Mouse (Mus musculus) mesoderm, embryonic 11.5 days (tissue): ENCODE data around the gene Mup4.
"Not testable (repeated sequence)": the region's sequence is repeated elsewhere in the genome, so short reads cannot be mapped to it uniquely, and the experiment has no call there.

Experiments used
- DNase-seq: peaks from one replicate; pipeline ENCODE4 v3.0.0-alpha.2; 2012; ENCODE audit warnings: low read depth, low spot score

Mup4 gene

DNA sequence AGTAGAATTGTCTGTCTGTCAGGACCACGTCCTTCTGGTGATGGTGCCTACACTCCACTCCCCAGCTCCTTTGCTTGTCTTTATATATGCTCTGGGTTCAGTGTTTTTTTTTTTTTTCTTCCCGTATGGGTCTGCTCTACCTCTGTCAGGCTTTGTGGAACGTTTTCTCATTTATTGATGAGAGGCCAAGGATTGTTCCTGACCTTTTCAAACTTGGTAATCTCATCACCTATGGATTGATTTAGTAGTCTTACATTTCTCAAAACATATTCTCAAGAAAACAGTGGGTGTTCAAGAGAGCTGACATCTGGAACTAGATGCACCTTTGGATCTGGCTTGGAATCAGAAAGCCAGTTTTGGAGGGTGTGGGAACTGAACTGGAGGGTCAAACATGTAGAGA lies at the start of gene Mup4:
Gene Mup4 (minus strand): TSS at position 101 of the 400 bp plus-strand sequence.
- no peak for DNase-seq

DNA sequence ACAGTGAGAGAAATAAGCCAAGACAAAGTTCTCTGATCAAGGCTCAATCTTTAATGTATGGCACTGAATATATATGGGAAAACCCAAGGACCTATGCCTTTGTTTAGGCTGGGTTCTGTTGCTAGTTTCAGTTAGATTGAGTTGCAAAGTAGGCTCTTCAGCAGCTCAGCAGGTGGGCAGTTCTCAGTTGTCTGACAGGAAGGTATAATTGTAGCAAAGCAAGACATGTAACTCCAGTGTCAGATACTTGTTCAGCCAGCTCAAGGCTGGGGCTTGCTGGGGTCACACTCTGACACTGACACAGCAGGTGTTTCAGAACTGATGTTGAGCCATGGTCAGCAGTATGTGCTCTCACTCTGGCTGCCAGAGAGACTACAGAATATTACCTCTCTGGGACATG lies 37.4 kb upstream of the Mup4 start:
- not testable (repeated sequence) for DNase-seq

DNA sequence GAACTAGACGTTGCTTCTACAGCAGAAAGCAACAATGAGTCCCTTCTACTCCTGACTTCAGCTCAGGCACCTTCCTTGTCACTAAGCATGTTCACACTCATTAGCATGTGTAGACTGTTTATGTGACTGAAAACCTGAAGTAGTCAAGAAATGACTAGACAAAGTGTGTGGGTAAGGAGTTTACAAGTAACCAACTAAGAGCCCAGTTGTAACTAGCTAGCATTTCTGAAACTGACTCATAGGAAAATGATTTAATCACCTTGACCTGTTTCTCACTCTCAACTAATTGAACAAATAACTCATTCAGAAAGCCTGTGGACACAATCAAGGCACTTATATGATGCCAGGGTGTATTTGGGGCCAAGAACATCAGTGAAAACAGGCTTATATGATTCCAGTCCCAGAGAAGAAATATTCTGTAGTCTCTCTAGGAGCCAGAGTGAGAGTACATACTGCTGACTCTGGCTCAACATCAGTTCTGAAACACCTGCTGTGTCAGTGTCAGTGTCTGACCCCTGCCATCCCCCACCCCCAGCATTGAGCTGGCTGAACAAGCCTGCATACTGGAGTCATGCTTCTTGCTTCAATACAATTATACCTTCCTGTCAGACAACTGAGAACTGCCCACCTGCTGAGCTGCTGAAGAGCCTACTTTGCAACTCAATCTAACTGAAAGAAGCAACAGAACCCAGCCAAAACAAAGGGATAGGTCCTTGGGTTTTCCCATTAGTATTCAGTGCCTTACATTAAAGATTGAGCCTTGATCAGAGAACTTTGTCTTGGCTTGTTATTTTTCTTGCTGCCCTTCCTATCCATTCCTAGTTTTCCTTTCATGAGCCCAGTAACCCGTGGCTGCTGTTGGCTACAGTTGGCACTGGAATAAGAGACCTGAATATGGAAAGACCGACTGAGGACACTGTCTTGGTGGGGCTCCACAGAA lies 3.2 kb upstream of the Mup4 start, which contains the start of gene Mup6:
Gene Mup6 (plus strand): TSS at position 890 of the 940 bp plus-strand sequence.
- no peak for DNase-seq

DNA sequence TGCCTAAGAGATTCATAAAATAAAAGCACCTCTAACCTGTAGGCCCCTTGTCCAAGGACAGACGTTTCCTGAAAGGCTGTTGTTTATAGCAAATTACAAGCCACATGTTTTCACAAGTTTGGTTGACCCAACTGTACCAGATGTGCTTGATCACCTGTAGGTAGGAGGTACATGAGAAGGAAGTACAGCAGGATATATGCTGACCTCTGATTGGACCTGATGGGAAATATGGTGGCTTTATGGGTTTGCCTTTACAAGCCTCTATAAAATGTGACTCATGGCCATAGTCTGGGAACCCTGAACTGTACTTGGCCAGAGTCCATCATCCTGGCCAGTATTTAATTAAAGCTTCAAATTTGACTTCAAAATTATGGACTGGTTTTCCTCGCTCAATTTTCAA lies 23.0 kb downstream of the Mup4 start:
- no peak for DNase-seq

DNA sequence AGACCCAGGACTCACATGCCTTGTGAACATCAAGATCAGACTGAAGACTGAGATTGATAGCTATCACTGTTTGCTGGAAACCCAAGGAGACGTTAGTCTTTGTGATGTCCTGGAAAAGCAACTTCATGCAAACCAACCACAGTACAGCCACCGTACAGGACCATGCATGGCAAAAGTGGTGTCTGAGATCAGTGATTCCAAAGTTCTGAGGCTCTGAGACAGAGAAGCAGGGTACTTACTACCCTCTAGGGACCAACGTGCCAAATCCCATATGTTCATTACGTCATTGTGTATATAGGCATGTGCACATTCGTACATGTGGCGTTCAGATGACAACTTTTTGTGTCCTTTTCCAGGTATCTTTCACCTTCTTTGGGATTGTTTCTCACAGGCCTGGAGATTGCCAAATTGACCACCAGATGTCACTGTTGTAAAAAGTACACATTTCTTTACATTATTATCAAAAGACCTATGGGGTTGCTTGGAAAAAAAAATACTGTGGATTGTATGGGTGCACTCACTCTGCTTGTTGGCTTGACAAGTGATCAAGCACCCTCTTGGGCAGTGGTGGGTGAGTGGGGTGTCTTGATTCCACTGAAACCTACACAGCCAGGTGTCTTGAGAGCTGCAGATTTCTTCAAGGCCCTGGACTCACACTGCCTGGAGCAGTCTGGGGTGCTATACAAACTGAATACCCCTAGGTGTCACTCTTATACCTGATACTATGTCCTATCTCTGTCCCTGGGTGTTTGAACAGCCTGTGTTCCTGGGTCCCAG lies 27.8 kb downstream of the Mup4 start:
- DNase-seq = peak; percentile 31

DNA sequence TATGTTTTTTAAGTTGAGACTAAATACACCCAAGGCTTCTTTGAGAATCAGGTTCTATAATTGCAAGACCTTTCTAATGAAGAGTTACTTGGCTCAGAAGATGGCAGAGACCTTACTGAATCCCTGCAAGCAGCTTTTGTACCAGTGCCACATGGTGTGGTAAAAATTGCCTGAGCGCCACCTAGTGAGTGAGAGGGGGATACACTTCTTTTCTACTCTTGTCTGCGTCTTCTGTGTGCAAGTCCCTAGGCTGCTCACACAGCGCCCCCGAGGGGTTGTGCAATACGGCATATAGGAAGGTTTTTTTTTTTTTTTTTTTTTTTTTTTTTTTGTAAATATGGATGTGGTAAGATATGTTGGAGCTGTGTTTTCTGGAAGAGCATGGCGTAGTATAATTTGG lies 32.2 kb downstream of the Mup4 start:
- DNase-seq = peak; percentile 75

DNA sequence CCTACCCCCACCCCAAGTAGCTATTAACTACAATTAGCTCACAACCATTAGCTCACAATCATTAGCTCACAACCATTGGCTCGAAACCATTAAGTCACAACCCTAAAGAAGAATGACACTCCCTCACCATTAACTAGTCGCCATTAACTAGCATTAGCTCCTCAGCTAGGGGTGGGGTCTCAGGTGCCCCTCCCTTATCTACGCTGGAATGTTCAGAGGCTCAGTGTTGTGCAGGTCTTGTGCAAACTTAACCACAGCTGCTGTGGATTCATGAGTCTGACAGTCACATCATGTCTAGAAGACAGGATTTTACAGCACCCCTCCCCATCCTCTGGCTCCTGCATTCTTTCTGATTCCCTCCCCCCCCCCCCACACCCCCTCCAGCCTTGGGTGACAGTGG lies 32.8 kb downstream of the Mup4 start:
- DNase-seq = no peak

DNA sequence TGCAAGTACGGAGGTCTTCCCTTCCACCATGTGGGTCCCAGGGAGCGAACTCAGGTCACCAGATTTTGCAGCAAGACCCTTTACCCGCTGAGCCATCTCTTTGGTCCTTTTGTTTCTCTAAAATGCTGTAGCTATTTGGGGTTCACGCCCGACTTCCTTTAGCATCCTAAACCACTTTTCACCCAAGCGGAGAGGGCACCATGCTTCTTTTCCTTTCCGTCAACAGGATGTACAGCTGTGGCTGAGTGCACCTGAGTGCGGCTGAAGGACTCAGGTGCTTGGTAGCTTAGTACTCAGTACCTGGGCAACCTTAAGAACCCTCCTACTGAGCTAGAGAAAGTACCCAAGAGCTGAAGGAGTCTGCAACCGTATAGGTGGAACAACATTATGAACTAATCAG lies 35.4 kb downstream of the Mup4 start:
- no peak for DNase-seq

DNA sequence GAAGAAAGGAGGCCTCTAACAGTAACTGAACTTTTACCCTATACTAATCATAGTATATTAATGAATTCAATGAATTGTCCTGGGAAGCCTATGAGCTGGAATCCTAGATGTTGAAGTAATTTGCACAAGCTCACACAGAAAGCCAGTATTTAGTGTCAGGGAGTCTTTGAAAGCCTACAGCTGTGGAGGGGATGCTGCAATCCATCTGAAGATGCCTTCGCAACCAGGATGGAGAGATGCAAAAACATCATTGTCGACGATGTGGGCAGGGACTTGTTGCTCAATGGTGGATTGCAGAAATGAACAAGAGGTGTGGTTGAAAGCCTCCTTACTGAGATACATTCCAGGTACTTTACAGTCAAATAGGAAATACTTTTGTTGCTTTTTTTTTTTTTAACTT lies 42.5 kb downstream of the Mup4 start:
- DNase-seq = no peak

DNA sequence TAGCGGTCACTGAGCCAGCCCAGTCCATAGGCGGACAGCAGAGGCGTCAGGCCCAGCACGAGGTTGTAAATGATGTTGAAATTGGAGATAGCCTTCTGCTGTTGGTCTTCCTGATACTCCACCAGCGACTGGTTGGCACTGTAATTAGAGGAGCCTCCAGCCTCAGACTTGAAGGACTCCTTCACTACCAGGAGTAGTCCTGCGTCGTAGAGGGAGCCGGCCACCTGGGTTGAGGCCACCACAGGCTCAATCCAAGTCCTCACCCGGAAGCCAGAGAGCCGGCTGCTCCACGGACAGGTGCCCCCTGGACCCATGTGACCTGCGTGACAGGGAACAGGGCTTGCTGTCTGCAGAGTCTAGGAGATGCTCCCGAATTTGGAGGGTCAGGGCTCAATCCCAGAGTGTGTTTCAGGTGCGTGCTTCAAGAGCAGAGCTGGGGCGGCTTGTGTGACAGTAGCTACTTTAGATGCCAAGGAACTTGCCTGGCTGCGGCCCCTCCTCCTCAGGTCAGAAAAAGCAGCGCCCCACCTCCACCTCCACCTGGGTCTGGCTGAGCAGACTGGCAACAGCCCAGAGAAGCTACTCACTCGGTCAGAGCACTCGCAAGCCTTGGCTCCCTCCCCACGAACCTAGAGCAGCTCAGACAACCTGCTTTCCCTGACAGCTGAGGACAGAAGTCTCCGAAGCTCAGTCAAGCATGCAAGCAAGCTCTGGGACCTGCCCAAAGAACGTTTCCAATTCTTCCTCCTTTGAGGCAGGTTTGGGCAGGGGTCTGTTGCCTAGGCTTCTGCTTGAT lies 45.7 kb downstream of the Mup4 start, which contains the start of gene Slc46a2:
Gene Slc46a2 (minus strand): TSS at position 449 of the 796 bp plus-strand sequence.
- no peak for DNase-seq

DNA sequence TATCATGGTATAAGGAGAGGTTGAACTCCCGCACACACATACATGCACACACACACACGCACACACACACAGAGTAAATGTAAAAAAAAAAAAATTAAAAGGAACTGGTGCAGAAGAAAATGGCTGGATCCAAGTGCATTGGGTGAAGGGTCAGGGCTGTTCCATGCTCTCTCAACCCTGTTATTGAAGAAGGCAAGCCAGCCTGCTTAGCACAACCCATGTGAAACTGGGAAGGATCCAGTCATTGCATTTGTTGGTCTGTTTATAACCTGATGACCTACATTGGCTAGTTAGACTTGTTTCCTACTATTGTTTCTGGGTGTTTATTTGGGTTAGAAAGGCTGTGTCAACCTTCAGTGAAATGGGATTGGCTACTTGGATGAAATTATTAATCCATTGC lies 51.7 kb downstream of the Mup4 start:
- DNase-seq = no peak

DNA sequence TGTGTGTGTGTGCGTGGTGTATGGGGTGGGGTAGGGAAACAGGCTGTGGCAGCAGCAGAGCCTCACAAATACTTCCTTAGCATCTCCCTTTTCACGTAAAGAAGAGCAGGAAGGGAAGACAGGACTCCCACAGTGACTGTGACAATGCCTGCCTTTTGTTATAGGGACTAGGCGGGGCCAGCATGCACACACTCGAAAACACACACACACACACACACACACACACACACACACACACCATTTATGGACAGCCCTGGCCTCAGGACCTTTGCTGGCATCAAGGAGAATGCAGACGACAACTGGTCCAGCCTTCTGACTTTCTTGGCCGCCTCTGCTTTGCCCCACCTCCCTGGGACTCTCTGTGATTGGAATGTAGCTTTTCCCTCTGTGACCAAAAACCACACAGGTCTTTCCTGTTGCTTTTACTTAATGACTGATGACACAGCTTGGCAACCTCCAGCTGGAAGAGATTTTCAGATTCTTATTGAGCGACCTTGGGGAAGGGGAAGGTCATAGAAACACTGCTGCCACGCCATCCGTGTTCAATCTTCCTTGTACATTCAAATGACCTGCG lies 52.8 kb downstream of the Mup4 start:
- DNase-seq = peak; percentile 33

DNA sequence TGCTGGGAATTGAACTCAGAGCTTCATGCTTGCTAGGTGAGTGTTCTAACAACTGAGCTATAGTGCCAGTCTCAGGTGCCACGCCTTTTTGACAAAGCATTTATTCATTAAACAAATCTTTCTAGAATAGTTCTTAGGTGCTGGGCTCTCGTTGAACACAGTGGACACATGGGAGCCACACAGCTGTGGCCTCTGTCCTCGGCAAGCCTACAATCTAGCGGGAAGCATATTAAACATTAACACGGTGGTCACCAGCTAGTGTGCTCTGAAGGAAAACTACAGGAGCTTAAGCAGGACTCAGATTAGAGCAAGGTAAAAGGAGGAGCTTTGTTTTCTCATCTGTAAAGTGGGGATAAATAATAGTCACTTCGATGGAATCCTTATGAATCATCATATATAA lies 53.4 kb downstream of the Mup4 start:
- DNase-seq = no peak
